Mouse (Mus musculus) myocyte (in vitro differentiated cells): ENCODE measurements at regions not wholly inside any gene's neighbourhood (a gene's known extent, or its start where the extent isn't known, plus 50 kb on each side); places are given as distances from the start of the nearest gene placed in this dataset.

Source experiments
- CEBPB ChIP-seq: IDR thresholded peaks from 2 replicates; pipeline ENCODE4 v1.6.1; 2011; ENCODE audit warnings: mild to moderate bottlenecking, moderate library complexity; ENCODE audit not compliant: poor library complexity, insufficient read depth, severe bottlenecking
- E2F4 ChIP-seq: IDR thresholded peaks from one replicate; pipeline ENCODE4 v1.6.1; 2011; ENCODE audit warnings: mild to moderate bottlenecking, control low read depth, moderate library complexity; ENCODE audit not compliant: insufficient read depth
- MYOG ChIP-seq, 3 experiments: IDR thresholded peaks; one replicate each; pipeline ENCODE4 v1.6.1; 2011; ENCODE audit warnings: control low read depth in 2 of 3, low read depth in 2 of 3, mild to moderate bottlenecking in 2 of 3; ENCODE audit not compliant: insufficient read length in 2 of 3, control insufficient read depth in 1 of 3, insufficient read depth in 1 of 3
- POLR2A ChIP-seq: IDR thresholded peaks from one replicate; pipeline ENCODE4 v1.6.1; 2011; ENCODE audit warnings: low read depth, mild to moderate bottlenecking, control low read depth, moderate library complexity; ENCODE audit not compliant: insufficient read length
- POLR2AphosphoS2 ChIP-seq: IDR thresholded peaks from one replicate; pipeline ENCODE4 v1.6.1; 2011; ENCODE audit warnings: low read depth, control low read depth; ENCODE audit not compliant: insufficient read length
- SRF ChIP-seq: IDR thresholded peaks from one replicate; pipeline ENCODE4 v1.6.1; 2011; ENCODE audit warnings: low read depth; ENCODE audit not compliant: control insufficient read depth, insufficient read length
- TCF3 ChIP-seq: IDR thresholded peaks from one replicate; pipeline ENCODE4 v1.6.1; 2011; ENCODE audit warnings: low read depth, control low read depth; ENCODE audit not compliant: insufficient read length

DNA sequence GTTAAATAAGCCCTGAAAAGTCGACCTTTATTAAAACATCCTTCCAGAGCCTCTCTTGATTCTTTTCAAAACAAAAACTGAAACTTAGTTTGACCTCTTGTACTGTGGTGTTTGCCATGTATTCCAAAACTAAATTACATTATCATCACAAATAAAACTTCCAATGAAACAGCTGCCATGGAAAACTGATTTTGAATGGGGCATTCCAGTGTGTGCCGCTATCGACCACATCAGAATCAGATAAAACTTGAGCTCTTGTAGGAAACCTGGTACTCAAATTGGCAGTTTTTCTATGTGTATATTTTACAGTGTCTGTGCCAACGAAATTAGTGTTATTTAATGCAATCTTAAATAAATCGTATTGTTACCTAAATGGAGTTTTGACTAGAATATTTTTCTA is 60.6 kb upstream of the Hpgd start:
- TF ChIP-seq MYOG (IDR thresholded peaks at IDR 0.05; ENCODE audit: control insufficient read depth in 1 of 3, insufficient read depth in 1 of 3, insufficient read length in 2 of 3, low read depth in 2 of 3), result no peak
- no peak for TF ChIP-seq POLR2A
- TF ChIP-seq E2F4, result no peak
- no peak for TF ChIP-seq SRF
- TF ChIP-seq POLR2AphosphoS2, result no peak
- no peak for TF ChIP-seq CEBPB
- TF ChIP-seq TCF3, result no peak
